Mouse (Mus musculus) cortical plate, adult 2 months (tissue): ENCODE measurements around the gene Limch1. TPM values are rescaled to one million over a fixed set of nuclear protein-coding genes. Genes with fewer than 3 reads are reported as not detected.

Experiments used
- H3K27ac ChIP-seq: fragments of 200-500 bp; 2 replicates; pipeline ENCODE4 v1.5.1; 2012; ENCODE audit warnings: low read length, control low read depth, inconsistent platforms; ENCODE audit not compliant: insufficient read depth
- H3K4me1 ChIP-seq: fragments of 200-500 bp; 2 replicates; pipeline ENCODE4 v1.6.1; 2011; ENCODE audit warnings: low read length; ENCODE audit not compliant: control insufficient read depth, insufficient read depth
- H3K4me3 ChIP-seq: fragments of 200-500 bp; 2 replicates; pipeline ENCODE4 v1.5.1; 2011; ENCODE audit warnings: mild to moderate bottlenecking, low read length, control low read depth; ENCODE audit not compliant: insufficient read depth
- CTCF ChIP-seq: fragments of 200-500 bp; IDR thresholded peaks from 2 replicates; pipeline ENCODE4 v1.5.1; 2011; ENCODE audit warnings: mild to moderate bottlenecking, control low read depth, low read length; ENCODE audit not compliant: insufficient read depth; ENCODE audit errors: extremely low read depth
- POLR2A ChIP-seq: fragments of 200-500 bp; IDR thresholded peaks from 2 replicates; pipeline ENCODE4 v1.6.1; 2011; ENCODE audit warnings: mild to moderate bottlenecking, low read length, control low read depth; ENCODE audit not compliant: insufficient read depth; ENCODE audit errors: extremely low read depth
- polyA plus RNA-seq: library from polyadenylated mRNA; depleted of rRNA; stranded (reverse); fragments of >200 nt; gene quantifications from 2 replicates; pipeline ENCODE4 v1.2.3, GENCODE M21; 2012

Gene Limch1
- polyA plus RNA-seq, 1 experiment, result 56.3 TPM

- Histone ChIP-seq H3K27ac (no peak overlapping the region), H3K4me1 (no peaks in the 10 kb centered on the region), H3K4me3 (no peak overlapping the region)
- TF ChIP-seq CTCF, result no peak
- TF ChIP-seq POLR2A, result no peak
These were observed 345.2 kb downstream of the Limch1 start for GRCm38 (mm10) chr5:67090856-67091255.

- no peak for TF ChIP-seq POLR2A
- TF ChIP-seq CTCF, result no peak
- Histone ChIP-seq H3K27ac (no peak overlapping the region), H3K4me3 (no peak overlapping the region), H3K4me1 (no peaks in the 10 kb centered on the region)
These were observed 346.1 kb downstream of the Limch1 start for GRCm38 (mm10) chr5:67091766-67092165.

GRCm38 (mm10) chr5:67093991-67094390 is 348.4 kb downstream of the Limch1 start:
- Histone ChIP-seq H3K27ac (no peak overlapping the region), H3K4me1 (no peaks in the 10 kb centered on the region), H3K4me3 (no peak overlapping the region)
- TF ChIP-seq POLR2A, result no peak
- TF ChIP-seq CTCF, result no peak

GRCm38 (mm10) chr5:67095153-67095552 is 349.5 kb downstream of the Limch1 start:
- Histone ChIP-seq H3K4me1 (no peaks in the 10 kb centered on the region), H3K4me3 (no peak overlapping the region), H3K27ac (no peak overlapping the region)
- TF ChIP-seq POLR2A (no peak), CTCF (no peak)

- no peaks in the 10 kb centered on the region for H3K4me1 ChIP-seq
- H3K27ac ChIP-seq, result no peak overlapping the region
- no peak overlapping the region for H3K4me3 ChIP-seq
- TF ChIP-seq CTCF, result no peak
- no peak for TF ChIP-seq POLR2A
These were observed 350.2 kb downstream of the Limch1 start for GRCm38 (mm10) chr5:67095651-67096377.

- Histone ChIP-seq H3K4me1 (no peaks in the 10 kb centered on the region), H3K27ac (no peak overlapping the region), H3K4me3 (no peak overlapping the region)
- no peak for TF ChIP-seq POLR2A
- no peak for TF ChIP-seq CTCF
These were observed 350.7 kb downstream of the Limch1 start for GRCm38 (mm10) chr5:67096378-67096771.

- Histone ChIP-seq H3K4me1 (no peaks in the 10 kb centered on the region), H3K27ac (no peak overlapping the region), H3K4me3 (no peak overlapping the region)
- TF ChIP-seq POLR2A, result no peak
These were observed 351.8 kb downstream of the Limch1 start for GRCm38 (mm10) chr5:67097106-67098050.

- Histone ChIP-seq H3K27ac (no peak overlapping the region), H3K4me3 (no peak overlapping the region), H3K4me1 (no peaks in the 10 kb centered on the region)
- no peak for TF ChIP-seq CTCF
- TF ChIP-seq POLR2A, result no peak
These were observed 352.6 kb downstream of the Limch1 start for GRCm38 (mm10) chr5:67098051-67098732.

GRCm38 (mm10) chr5:67098733-67099323 is 353.2 kb downstream of the Limch1 start, which contains the start of gene Phox2b:
Phox2b (minus strand) TSS chr5:67099301.
- H3K27ac ChIP-seq, result no peak within 1 kb of the TSS
- no peak within 1 kb of the TSS for H3K4me3 ChIP-seq
- TF ChIP-seq CTCF, result no peak
- no peak for TF ChIP-seq POLR2A
- no peaks in the 10 kb centered on the region for H3K4me1 ChIP-seq
